Mouse (Mus musculus) C2C12 (cell line): ENCODE results near the gene Hk2. TPM values are rescaled to one million over a fixed set of nuclear protein-coding genes. Genes with fewer than 3 reads are reported as not detected.
"Not testable (repeated sequence)": the region's sequence is repeated elsewhere in the genome, so short reads cannot be mapped to it uniquely, and the experiment has no call there.

Experiments
- H3K27me3 ChIP-seq: one replicate; pipeline ENCODE4 v1.6.1; 2011; ENCODE audit not compliant: control insufficient read depth, insufficient read depth, insufficient read length
- H3K36me3 ChIP-seq: one replicate; pipeline ENCODE4 v1.6.1; 2011; ENCODE audit not compliant: control insufficient read depth, insufficient read depth
- H3K4me3 ChIP-seq: one replicate; pipeline ENCODE4 v1.5.1; 2011; ENCODE audit warnings: mild to moderate bottlenecking, control low read depth; ENCODE audit not compliant: poor library complexity, insufficient read depth, severe bottlenecking
- H3K79me2 ChIP-seq: one replicate; pipeline ENCODE4 v1.6.1; 2011; ENCODE audit not compliant: control insufficient read depth, insufficient read depth
- H3K79me3 ChIP-seq: one replicate; pipeline ENCODE4 v1.6.1; 2011; ENCODE audit warnings: low read depth, control low read depth
- H3ac ChIP-seq: one replicate; pipeline ENCODE3; 2011; ENCODE audit warnings: low read depth; ENCODE audit not compliant: control insufficient read depth, insufficient read length
- CEBPB ChIP-seq: IDR thresholded peaks from one replicate; pipeline ENCODE4 v1.6.1; 2011; ENCODE audit warnings: low read depth, mild to moderate bottlenecking, control low read depth, moderate library complexity
- CTCF ChIP-seq: IDR thresholded peaks from one replicate; pipeline ENCODE4 v1.5.1; 2011; ENCODE audit not compliant: control insufficient read depth, insufficient read depth, insufficient read length
- FOSL1 ChIP-seq: IDR thresholded peaks from one replicate; pipeline ENCODE4 v1.8.0; 2011; ENCODE audit warnings: mild to moderate bottlenecking, low read length; ENCODE audit not compliant: poor library complexity, insufficient read depth, severe bottlenecking
- MAX ChIP-seq: IDR thresholded peaks from one replicate; pipeline ENCODE4 v1.6.1; 2011; ENCODE audit warnings: mild to moderate bottlenecking, control low read depth
- MYOD1 ChIP-seq: IDR thresholded peaks from one replicate; pipeline ENCODE4 v1.6.1; 2011; ENCODE audit warnings: low read depth; ENCODE audit not compliant: control insufficient read depth, insufficient read length
- MYOG ChIP-seq: IDR thresholded peaks from one replicate; pipeline ENCODE4 v1.6.1; 2011; ENCODE audit not compliant: control insufficient read depth, insufficient read length; ENCODE audit errors: extremely low read depth
- USF1 ChIP-seq: IDR thresholded peaks from one replicate; pipeline ENCODE4 v1.6.1; 2011; ENCODE audit warnings: low read depth, mild to moderate bottlenecking, control low read depth, moderate library complexity
- polyA plus RNA-seq: library from polyadenylated mRNA; unstranded; fragments of >200 nt; fragmentation: generic; extraction: Trizol; gene quantifications from one replicate; pipeline ENCODE4 v1.2.1, GENCODE M21; 2012; ENCODE audit warnings: missing spikeins

The Hk2 gene
- polyA plus RNA-seq, 1 experiment: 24.3 TPM

- Histone ChIP-seq H3K36me3 (no peaks in the 10 kb centered on the region), H3K79me2 (no peaks in the 10 kb centered on the region), H3ac (no peak overlapping the region), H3K79me3 (no peaks in the 10 kb centered on the region), H3K27me3 (peaks cover 19% of the 10 kb centered on the region), H3K4me3 (no peak overlapping the region)
- TF ChIP-seq MYOG: no peak
- TF ChIP-seq CTCF: no peak
- TF ChIP-seq FOSL1: no peak
- no peak for TF ChIP-seq MYOD1
- TF ChIP-seq CEBPB: no peak
- TF ChIP-seq USF1: no peak
- no peak for TF ChIP-seq MAX
Observed at GRCm38 (mm10) chr6:82694668-82695067, 79.6 kb downstream of the Hk2 start.

GRCm38 (mm10) chr6:82689474-82689873, 84.8 kb downstream of the Hk2 start:
- no peaks in the 10 kb centered on the region for H3K79me3 ChIP-seq
- no peak overlapping the region for H3ac ChIP-seq
- no peaks in the 10 kb centered on the region for H3K79me2 ChIP-seq
- peaks cover 4% of the 10 kb centered on the region for H3K27me3 ChIP-seq
- TF ChIP-seq FOSL1 (no peak), MYOG (no peak), MYOD1 (no peak), CEBPB (no peak), MAX (no peak), USF1 (no peak), CTCF (no peak)
- H3K4me3 ChIP-seq: no peak overlapping the region
- no peaks in the 10 kb centered on the region for H3K36me3 ChIP-seq

GRCm38 (mm10) chr6:82688586-82688985, 85.7 kb downstream of the Hk2 start:
- H3K79me2 ChIP-seq, H3ac ChIP-seq, H3K27me3 ChIP-seq, H3K36me3 ChIP-seq, H3K4me3 ChIP-seq, H3K79me3 ChIP-seq: not testable (repeated sequence)

- H3K79me2 ChIP-seq: no peaks in the 10 kb centered on the region
- H3K79me3 ChIP-seq: no peaks in the 10 kb centered on the region
- H3K4me3 ChIP-seq: no peak overlapping the region
- TF ChIP-seq MYOG (no peak), CTCF (no peak), FOSL1 (no peak), USF1 (no peak), MAX (no peak), MYOD1 (no peak), CEBPB (no peak)
- H3K36me3 ChIP-seq: no peaks in the 10 kb centered on the region
- no peak overlapping the region for H3ac ChIP-seq
- no peaks in the 10 kb centered on the region for H3K27me3 ChIP-seq
Observed at GRCm38 (mm10) chr6:82684136-82684535, 90.1 kb downstream of the Hk2 start.

GRCm38 (mm10) chr6:82679286-82679685, 95.0 kb downstream of the Hk2 start:
- H3K27me3 ChIP-seq, H3K79me3 ChIP-seq, H3K79me2 ChIP-seq, H3ac ChIP-seq, H3K4me3 ChIP-seq, H3K36me3 ChIP-seq: not testable (repeated sequence)
- TF ChIP-seq MAX: peak; percentile 23

- H3K79me2 ChIP-seq: not testable (repeated sequence)
Observed at GRCm38 (mm10) chr6:82677629-82678028, 96.6 kb downstream of the Hk2 start.

More at GRCm38 (mm10) chr6:82677629-82678028, 96.6 kb downstream of the Hk2 start:
- H3K79me3 ChIP-seq, H3ac ChIP-seq, H3K36me3 ChIP-seq, H3K27me3 ChIP-seq, H3K4me3 ChIP-seq: not testable (repeated sequence)

Other genes starting within 250 kb of the Hk2 start
- gene Pole4, start 69.1 kb downstream of the Hk2 start, polyA plus RNA-seq: 59.1 TPM
- gene Sema4f, start 165.3 kb upstream of the Hk2 start, polyA plus RNA-seq: 0.23 TPM
- 2.4 TPM for gene M1ap, start 172.4 kb upstream of the Hk2 start, polyA plus RNA-seq